Mouse (Mus musculus) midbrain, embryonic 14.5 days (tissue): ENCODE data around the gene Clcn5. TPM values are rescaled to one million over a fixed set of nuclear protein-coding genes. Genes with fewer than 3 reads are reported as not detected.
A peak's percentile ranks its signal among the peaks of the same experiment; 100 is the strongest.

Experiments
- ATAC-seq: fragments of 200-750 bp; cut with Nextera tagmentation; 2 replicates; pipeline ENCODE4 v1.8.0; 2017; ENCODE audit warnings: moderate number of reproducible peaks, moderate library complexity; ENCODE audit not compliant: low FRiP score, low TSS enrichment
- DNase-seq: peaks from one replicate; pipeline ENCODE4 v3.0.0-alpha.2; 2015
- H3K27ac ChIP-seq: fragments of 300-500 bp; sonication (generic); replicated peaks from 2 replicates; pipeline ENCODE4 v1.5.1; 2014; ENCODE audit warnings: mild to moderate bottlenecking, low read depth, low read length, moderate library complexity
- H3K27me3 ChIP-seq: fragments of 300-500 bp; sonication (generic); 2 replicates; pipeline ENCODE4 v1.6.1; 2014; ENCODE audit warnings: low read length, control low read depth, mixed read lengths; ENCODE audit not compliant: control insufficient read depth, insufficient read depth
- H3K36me3 ChIP-seq: fragments of 300-500 bp; sonication (generic); 2 replicates; pipeline ENCODE4 v1.6.1; 2014; ENCODE audit warnings: low read length, control low read depth; ENCODE audit not compliant: control insufficient read depth, insufficient read depth
- H3K4me1 ChIP-seq: fragments of 300-500 bp; sonication (generic); 2 replicates; pipeline ENCODE4 v1.6.1; 2014; ENCODE audit warnings: mild to moderate bottlenecking, antibody characterized with exemption, low read length, control low read depth; ENCODE audit not compliant: control insufficient read depth, insufficient read depth
- H3K4me2 ChIP-seq: fragments of 300-500 bp; sonication (generic); 2 replicates; pipeline ENCODE4 v1.6.1; 2014; ENCODE audit warnings: mild to moderate bottlenecking, low read length, moderate library complexity
- H3K4me3 ChIP-seq: fragments of 300-500 bp; sonication (generic); replicated peaks from 2 replicates; pipeline ENCODE4 v1.5.1; 2014; ENCODE audit warnings: low read depth, low read length
- H3K9ac ChIP-seq: fragments of 300-500 bp; sonication (generic); replicated peaks from 2 replicates; pipeline ENCODE4 v1.6.1; 2014; ENCODE audit warnings: mild to moderate bottlenecking, low read length, moderate library complexity
- H3K9me3 ChIP-seq: fragments of 300-500 bp; sonication (generic); 2 replicates; pipeline ENCODE4 v1.6.1; 2016; ENCODE audit warnings: low read length, control low read depth, mixed read lengths; ENCODE audit not compliant: control insufficient read depth
- WGBS: fragments of 180-500 bp; shearing (Covaris S2); extraction: QIAGEN DNeasy Blood & Tissue Kit; methylation state at CpG from one replicate; pipeline ENCODE4 v1.1.7; 2014; 5-methylcytosine and 5-hydroxymethylcytosine counted together
- polyA plus RNA-seq: library from polyadenylated mRNA; unstranded; fragments of >200 nt; fragmentation: Nextera tagmentation; extraction: Ambion mirVana; gene quantifications from 2 replicates; pipeline ENCODE4 v1.2.1, GENCODE M21; 2014

Gene Clcn5
- polyA plus RNA-seq, 1 experiment from 2014 or later: 12.2 TPM

DNA sequence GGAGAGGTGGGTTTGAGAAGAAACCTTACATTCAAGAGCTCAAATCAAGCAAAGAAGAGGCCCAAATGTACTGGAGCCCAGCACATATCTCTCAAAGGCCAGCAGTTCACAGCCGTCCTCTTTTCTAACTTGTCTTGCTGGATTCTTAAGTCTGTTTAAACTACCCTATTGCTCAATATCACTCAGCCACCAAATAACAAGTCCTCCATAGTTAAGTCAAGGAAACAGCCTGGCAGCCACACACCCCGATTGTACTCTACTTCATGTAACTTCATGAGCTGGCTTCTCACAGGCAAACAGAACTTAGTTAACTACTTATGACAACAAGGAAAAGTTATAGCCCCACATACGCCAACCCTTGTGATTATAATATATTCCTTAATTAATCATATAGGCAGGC, 59.4 kb downstream of the Clcn5 start:
- Histone ChIP-seq H3K4me2 (no peak overlapping the region), H3K9ac (no peak overlapping the region), H3K4me1 (no peaks in the 10 kb centered on the region), H3K9me3 (no peaks in the 10 kb centered on the region), H3K27ac (no peak overlapping the region), H3K4me3 (no peak overlapping the region), H3K27me3 (no peaks in the 10 kb centered on the region), H3K36me3 (no peaks in the 10 kb centered on the region)
- 86% methylated on average over 3 of the region's 3 CpGs for WGBS
- ATAC-seq (no peak), DNase-seq (no peak)

DNA sequence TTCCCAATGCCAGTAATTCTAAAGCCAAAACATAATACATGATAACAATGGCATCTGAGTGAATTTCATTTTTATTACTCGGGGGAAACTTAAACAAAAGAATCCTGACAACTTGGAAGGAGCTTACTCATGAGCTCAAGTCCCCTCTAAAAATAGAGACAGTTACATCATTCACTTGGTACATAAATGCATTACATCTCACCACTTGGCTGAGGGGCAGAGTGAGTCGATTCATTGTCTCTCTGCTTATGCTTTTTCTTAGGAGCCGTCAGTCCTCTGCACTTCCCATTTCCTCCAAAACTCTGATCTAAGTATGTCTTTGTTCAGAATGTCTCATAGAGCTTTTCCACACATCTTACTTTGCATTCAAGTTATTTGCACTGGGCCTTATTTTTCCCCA, 63.1 kb downstream of the Clcn5 start:
- ATAC-seq: no peak
- Histone ChIP-seq H3K9me3 (no peaks in the 10 kb centered on the region), H3K9ac (no peak overlapping the region), H3K36me3 (no peaks in the 10 kb centered on the region), H3K4me1 (no peaks in the 10 kb centered on the region), H3K27me3 (no peaks in the 10 kb centered on the region), H3K4me3 (no peak overlapping the region), H3K27ac (no peak overlapping the region), H3K4me2 (no peak overlapping the region)
- 80% methylated on average over 3 of the region's 3 CpGs for WGBS
- DNase-seq: no peak

DNA sequence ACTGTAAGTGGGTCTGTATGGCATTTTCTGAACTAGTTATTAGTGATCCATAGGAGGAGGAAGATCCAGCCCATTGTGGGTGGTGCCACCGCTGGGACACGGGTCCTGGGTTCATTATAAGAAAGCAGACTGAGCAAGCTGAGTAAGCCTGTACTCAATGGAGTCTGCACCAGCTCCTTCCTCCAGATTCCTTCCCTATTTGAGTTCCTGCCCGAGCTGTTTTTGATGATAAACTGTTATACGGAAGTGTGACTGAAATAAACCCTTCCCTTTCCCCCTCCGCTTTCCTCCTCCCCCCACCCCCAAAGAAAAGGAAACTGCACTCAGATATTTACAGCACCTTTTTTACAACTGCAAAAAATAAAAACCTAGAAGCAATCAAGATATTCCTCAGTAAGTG, 115.1 kb downstream of the Clcn5 start:
- Histone ChIP-seq H3K4me2 (no peak overlapping the region), H3K27me3 (no peaks in the 10 kb centered on the region), H3K4me1 (no peaks in the 10 kb centered on the region), H3K9me3 (no peaks in the 10 kb centered on the region), H3K36me3 (no peaks in the 10 kb centered on the region), H3K9ac (no peak overlapping the region), H3K27ac (no peak overlapping the region), H3K4me3 (no peak overlapping the region)
- ATAC-seq (no peak), DNase-seq (no peak)
- WGBS: 79% methylated on average over 5 of the region's 5 CpGs

DNA sequence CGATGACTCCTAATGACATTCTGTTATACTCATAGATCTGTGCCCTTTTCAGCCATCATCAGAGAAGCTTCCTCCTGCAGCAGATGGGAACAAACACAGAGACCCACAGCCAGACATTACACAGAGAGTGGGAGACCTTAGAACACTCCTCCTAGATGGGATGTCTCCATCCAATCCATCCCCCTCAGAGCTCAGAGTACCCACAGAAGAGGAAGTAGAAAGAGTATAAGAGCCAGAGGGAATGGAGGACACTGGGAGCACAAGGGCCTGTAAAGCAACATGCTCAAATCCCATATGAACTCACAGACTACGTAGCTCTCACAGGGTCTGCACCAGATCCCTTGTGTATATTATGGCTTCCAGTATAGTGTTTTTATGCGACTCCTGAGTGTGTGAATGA, 115.6 kb downstream of the Clcn5 start:
- WGBS: 85% methylated on average over 3 of the region's 3 CpGs
- ATAC-seq (no peak), DNase-seq (no peak)
- Histone ChIP-seq H3K4me3 (no peak overlapping the region), H3K4me1 (no peaks in the 10 kb centered on the region), H3K9ac (no peak overlapping the region), H3K9me3 (no peaks in the 10 kb centered on the region), H3K27ac (no peak overlapping the region), H3K27me3 (no peaks in the 10 kb centered on the region), H3K4me2 (no peak overlapping the region), H3K36me3 (no peaks in the 10 kb centered on the region)

DNA sequence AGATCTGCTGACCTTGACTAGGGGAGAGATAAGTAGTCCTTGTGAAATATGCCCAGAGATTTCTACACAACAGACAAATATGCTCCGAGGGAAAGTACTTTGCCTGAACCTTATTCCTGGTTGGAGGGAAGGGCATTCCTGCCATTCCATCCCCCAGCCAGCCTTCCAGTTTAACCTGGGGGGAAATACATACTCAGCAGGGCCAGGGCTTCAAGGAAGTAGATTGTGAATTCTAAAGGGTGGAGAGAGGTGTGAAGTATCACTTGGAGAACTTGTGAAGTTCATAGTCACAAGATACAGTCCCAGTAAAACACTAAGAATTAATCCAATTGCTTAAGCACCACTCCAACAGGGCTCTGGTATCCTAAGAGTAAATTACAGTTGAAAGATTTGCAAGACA, 121.3 kb downstream of the Clcn5 start:
- Histone ChIP-seq H3K4me1 (no peaks in the 10 kb centered on the region), H3K27me3 (no peaks in the 10 kb centered on the region), H3K27ac (no peak overlapping the region), H3K4me3 (no peak overlapping the region), H3K4me2 (no peak overlapping the region), H3K9ac (no peak overlapping the region), H3K36me3 (no peaks in the 10 kb centered on the region), H3K9me3 (no peaks in the 10 kb centered on the region)
- DNase-seq (no peak), ATAC-seq (no peak)
- WGBS: 63% methylated on average over 1 of the region's 1 CpGs

DNA sequence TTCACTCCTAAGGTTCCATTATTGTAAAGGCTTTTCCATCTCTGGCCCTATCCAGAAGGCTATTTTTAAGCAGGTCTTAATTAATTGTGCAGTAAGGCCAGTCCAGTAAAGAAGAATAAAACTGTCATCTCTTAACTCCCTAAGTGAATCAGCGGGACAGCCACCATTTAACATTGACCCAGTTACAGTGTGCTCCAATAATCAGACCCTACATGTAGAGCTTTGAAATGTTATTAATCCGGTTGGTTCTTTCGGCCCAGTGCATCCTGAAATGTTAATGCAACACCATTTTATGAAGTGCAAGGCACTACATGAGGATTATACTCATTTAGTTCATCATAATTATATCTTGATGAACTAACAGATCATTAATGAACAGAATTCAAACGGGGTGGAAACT, 128.3 kb downstream of the Clcn5 start:
- ATAC-seq (no peak), DNase-seq (no peak)
- Histone ChIP-seq H3K36me3 (no peaks in the 10 kb centered on the region), H3K4me1 (no peaks in the 10 kb centered on the region), H3K27ac (no peak overlapping the region), H3K4me2 (no peak overlapping the region), H3K27me3 (no peaks in the 10 kb centered on the region), H3K9me3 (no peaks in the 10 kb centered on the region), H3K4me3 (no peak overlapping the region), H3K9ac (no peak overlapping the region)
- WGBS: 87% methylated on average over 4 of the region's 4 CpGs

DNA sequence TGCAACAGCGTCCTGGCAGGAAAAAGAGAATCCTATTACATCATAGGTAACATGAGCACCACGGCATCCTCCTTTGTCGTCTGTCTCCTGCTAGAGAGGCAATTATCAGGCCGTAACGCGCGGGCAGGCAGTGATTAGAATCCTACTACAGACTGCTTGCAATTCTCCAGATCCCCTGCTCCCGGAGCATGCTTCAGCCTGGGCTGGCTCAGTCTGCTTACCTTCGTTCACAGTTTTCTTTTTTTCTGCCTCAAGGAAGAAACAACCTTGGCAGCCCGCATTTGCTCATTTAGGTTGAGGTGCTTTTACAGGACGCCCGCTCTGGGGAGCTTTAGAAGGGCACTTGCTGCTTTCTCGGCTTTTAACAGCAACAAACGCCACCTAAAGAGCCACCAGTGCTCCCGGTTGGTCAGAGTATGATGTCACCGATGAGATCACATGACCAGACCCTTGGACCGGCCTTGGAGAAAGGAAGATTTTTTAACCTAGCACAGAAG, 130.8 kb downstream of the Clcn5 start:
- DNase-seq: peak; percentile 78
- Histone ChIP-seq H3K27me3 (no peaks in the 10 kb centered on the region), H3K9ac (peak overlapping the region; percentile 57), H3K36me3 (no peaks in the 10 kb centered on the region), H3K4me2 (peak overlapping the region; percentile 56), H3K9me3 (no peaks in the 10 kb centered on the region), H3K27ac (peak overlapping the region; percentile 88), H3K4me1 (no peaks in the 10 kb centered on the region), H3K4me3 (peak overlapping the region; percentile 45)
- WGBS: 20% methylated on average over 17 of the region's 17 CpGs
- ATAC-seq: peak; percentile 89

DNA sequence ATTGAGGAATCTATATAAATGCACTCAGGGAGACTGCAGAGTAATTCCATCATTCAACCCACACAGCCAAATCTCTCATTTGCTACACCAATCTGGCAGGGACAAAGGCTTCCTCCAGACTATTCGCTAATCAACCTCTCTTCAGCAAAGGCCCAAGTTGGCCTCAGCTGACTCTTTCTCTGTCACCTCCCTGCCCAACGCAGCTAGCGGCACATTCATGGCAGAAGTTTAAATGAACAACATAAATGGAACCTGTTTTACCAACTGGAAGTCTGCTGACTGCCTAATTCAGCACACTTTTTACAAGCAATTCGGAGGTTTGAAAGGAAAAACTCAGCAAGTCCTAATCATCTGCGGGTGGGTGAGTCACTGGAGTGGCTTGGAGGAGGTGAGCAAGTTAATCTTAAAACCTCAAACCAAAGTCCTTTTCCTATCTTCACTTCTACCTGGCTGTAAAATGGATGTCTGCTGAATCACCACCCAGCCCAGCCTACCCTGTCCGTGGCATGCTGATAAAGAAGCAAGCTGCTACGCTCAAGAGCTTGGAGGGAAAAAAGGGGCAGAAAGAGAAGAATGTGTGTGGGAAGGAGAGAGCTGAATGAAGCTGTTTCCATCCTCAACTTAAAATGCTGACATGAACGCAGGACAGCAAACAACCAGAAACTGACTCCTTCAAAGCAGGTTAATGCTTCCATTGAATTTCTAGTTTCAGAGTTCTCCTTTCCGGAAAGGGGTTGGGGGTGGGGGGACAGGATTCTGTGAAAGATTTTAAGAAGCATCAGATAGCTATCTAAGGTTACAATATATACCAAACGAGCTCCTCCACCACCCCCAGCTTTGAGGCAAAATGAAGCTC, 131.5 kb downstream of the Clcn5 start:
- Histone ChIP-seq H3K36me3 (no peaks in the 10 kb centered on the region), H3K27me3 (no peaks in the 10 kb centered on the region), H3K4me1 (no peaks in the 10 kb centered on the region), H3K9ac (peak overlapping the region; percentile 57), H3K27ac (peak overlapping the region; percentile 88), H3K4me3 (peak overlapping the region; percentile 45), H3K9me3 (no peaks in the 10 kb centered on the region), H3K4me2 (peak overlapping the region; percentile 56)
- DNase-seq (peak; percentile 31), ATAC-seq (no peak)
- WGBS: 27% methylated on average over 10 of the region's 10 CpGs

DNA sequence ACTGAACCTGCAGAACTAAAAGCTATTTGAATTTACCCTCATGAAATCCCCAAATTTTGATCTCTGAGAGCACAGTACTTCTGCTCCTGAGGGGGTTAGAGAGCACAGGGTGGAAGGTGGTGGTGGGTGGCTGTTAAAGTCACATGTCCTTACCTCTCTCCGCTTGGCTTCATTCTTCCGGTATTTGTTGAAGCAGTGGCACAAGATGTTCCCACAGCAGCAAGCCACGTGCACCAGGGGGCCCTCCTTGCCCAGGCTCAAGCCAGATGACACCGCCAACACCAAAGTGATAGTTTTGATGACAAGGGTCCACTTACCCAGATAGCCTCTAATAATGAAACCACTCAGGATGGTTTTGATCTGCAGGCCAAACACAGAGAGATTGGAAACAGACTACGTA, 149.0 kb downstream of the Clcn5 start:
- DNase-seq: no peak
- ATAC-seq: no peak
- no peaks in the 10 kb centered on the region for H3K9me3 ChIP-seq
- H3K4me3 ChIP-seq: no peak overlapping the region
- H3K9ac ChIP-seq: no peak overlapping the region
- no peaks in the 10 kb centered on the region for H3K4me1 ChIP-seq
- H3K27ac ChIP-seq: no peak overlapping the region
- WGBS: 88% methylated on average over 5 of the region's 5 CpGs
- no peaks in the 10 kb centered on the region for H3K27me3 ChIP-seq
- no peak overlapping the region for H3K4me2 ChIP-seq
- H3K36me3 ChIP-seq: 0 out of 2 replicates have a peak, but pooled peaks cover 13% of the 10 kb centered on the region
